Mouse (Mus musculus): ENCODE data around the gene Gse1. TPM values are rescaled to one million over a fixed set of nuclear protein-coding genes. Genes with fewer than 3 reads are reported as not detected.
A peak's percentile ranks its signal among the peaks of the same experiment; 100 is the strongest.

The Gse1 gene
- polyA plus RNA-seq, 1 experiment from 2014 or later: 10.2 TPM

GRCm38 (mm10) chr8:120307528-120307927, 79.3 kb downstream of the Gse1 start:
- WGBS: 46% methylated on average over 11 of the region's 11 CpGs
- no peak overlapping the region for H3K9ac ChIP-seq (ENCODE audit: low read length)
- peaks cover 31% of the 10 kb centered on the region for H3K4me1 ChIP-seq (replicated peaks; ENCODE audit: control insufficient read depth, insufficient read depth, low read length)
- no peak overlapping the region for H3K4me2 ChIP-seq (ENCODE audit: low read depth, low read length)
- H3K27me3 ChIP-seq (ENCODE audit: control insufficient read depth, insufficient read depth, low read depth, low read length): no peaks in the 10 kb centered on the region
- no peaks in the 10 kb centered on the region for H3K36me3 ChIP-seq (ENCODE audit: control insufficient read depth, insufficient read depth, low read length)
- no peaks in the 10 kb centered on the region for H3K9me3 ChIP-seq (ENCODE audit: control insufficient read depth, low read length)
- H3K27ac ChIP-seq (ENCODE audit: low read length): no peak overlapping the region
- ATAC-seq (ENCODE audit: low read depth): no peak
- no peak overlapping the region for H3K4me3 ChIP-seq (ENCODE audit: low read length)

DNA sequence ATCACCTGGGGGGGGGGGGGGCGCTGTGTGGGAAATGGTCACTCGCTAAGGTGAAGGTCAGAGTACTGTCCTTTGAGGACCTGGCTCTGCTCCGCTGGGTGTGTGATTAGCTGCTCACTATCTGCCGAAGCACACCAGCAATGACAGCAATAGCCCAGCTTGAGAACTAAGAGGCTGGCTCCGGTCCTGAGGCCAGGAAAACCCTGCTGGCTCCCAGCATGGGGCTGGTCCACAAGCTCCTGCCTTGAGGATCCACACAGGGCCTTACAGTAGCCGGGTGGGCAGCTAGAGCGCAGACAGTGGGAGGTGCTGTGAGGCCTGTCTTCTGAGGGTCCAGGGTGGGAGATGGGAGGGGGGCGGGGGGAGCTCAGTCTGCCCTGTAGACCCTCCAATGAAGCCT, 79.9 kb downstream of the Gse1 start:
- Histone ChIP-seq H3K9ac (ENCODE audit: low read length) (no peak overlapping the region), H3K9me3 (ENCODE audit: control insufficient read depth, low read length) (no peaks in the 10 kb centered on the region), H3K4me3 (ENCODE audit: low read length) (no peak overlapping the region), H3K27me3 (ENCODE audit: control insufficient read depth, insufficient read depth, low read depth, low read length) (no peaks in the 10 kb centered on the region), H3K4me2 (ENCODE audit: low read depth, low read length) (no peak overlapping the region), H3K36me3 (ENCODE audit: control insufficient read depth, insufficient read depth, low read length) (no peaks in the 10 kb centered on the region), H3K4me1 (replicated peaks; ENCODE audit: control insufficient read depth, insufficient read depth, low read length) (peaks cover 31% of the 10 kb centered on the region), H3K27ac (ENCODE audit: low read length) (peak overlapping the region; percentile 34; the same call in 1 of the 2 replicates)
- 60% methylated on average over 8 of the region's 8 CpGs for WGBS
- no peak for ATAC-seq (ENCODE audit: low read depth)

DNA sequence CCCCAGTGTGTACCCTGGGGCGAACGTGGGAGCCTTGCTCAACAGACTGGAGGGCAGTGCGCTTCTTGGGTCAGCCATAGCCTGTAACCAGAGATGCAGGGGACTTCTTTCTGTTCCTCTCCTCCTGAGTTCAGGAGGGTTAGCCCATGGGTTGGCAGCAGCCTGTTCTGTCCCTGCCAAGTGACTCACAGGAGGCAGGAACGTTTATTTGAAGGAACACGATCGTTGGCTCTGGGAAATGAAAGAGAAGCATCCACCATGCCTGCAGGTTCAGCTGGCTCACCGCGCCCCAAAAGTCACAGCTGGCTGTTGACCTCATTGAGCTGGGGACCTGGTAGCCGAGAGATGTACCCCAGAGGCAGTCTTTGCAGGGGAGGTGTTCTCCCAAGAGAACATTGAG, 80.3 kb downstream of the Gse1 start:
- Histone ChIP-seq H3K27me3 (ENCODE audit: control insufficient read depth, insufficient read depth, low read depth, low read length) (no peaks in the 10 kb centered on the region), H3K9me3 (ENCODE audit: control insufficient read depth, low read length) (no peaks in the 10 kb centered on the region), H3K36me3 (ENCODE audit: control insufficient read depth, insufficient read depth, low read length) (no peaks in the 10 kb centered on the region), H3K27ac (ENCODE audit: low read length) (peak overlapping the region; percentile 34; the same call in 1 of the 2 replicates), H3K4me2 (ENCODE audit: low read depth, low read length) (no peak overlapping the region), H3K4me3 (ENCODE audit: low read length) (no peak overlapping the region), H3K9ac (ENCODE audit: low read length) (no peak overlapping the region), H3K4me1 (replicated peaks; ENCODE audit: control insufficient read depth, insufficient read depth, low read length) (peaks cover 31% of the 10 kb centered on the region)
- WGBS: 56% methylated on average over 9 of the region's 9 CpGs
- ATAC-seq (ENCODE audit: low read depth): no peak

DNA sequence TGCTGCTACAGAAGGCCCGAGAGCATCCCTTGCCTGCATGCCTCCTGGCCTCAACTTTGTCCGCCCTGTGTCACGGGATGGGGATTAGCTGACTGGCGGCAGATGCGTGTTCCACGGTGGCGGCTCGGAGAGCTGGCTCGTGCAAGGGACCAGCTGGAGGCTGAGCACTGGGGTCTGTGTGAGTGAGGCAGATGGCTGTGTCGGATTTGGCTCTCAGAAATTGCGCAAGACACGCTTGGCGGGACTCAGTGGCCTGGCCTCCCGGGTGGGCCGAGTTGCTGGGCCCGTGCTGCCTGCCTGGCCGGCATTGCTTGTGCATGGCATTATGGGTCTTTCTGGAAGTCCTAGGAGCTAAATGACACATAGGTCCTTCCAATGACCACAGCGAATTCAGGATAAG, 81.1 kb downstream of the Gse1 start:
- Histone ChIP-seq H3K27me3 (ENCODE audit: control insufficient read depth, insufficient read depth, low read depth, low read length) (no peaks in the 10 kb centered on the region), H3K4me2 (ENCODE audit: low read depth, low read length) (no peak overlapping the region), H3K27ac (ENCODE audit: low read length) (peak overlapping the region; percentile 44), H3K4me3 (ENCODE audit: low read length) (no peak overlapping the region), H3K4me1 (replicated peaks; ENCODE audit: control insufficient read depth, insufficient read depth, low read length) (peaks cover 30% of the 10 kb centered on the region), H3K9me3 (ENCODE audit: control insufficient read depth, low read length) (no peaks in the 10 kb centered on the region), H3K36me3 (ENCODE audit: control insufficient read depth, insufficient read depth, low read length) (no peaks in the 10 kb centered on the region), H3K9ac (ENCODE audit: low read length) (no peak overlapping the region)
- WGBS: 39% methylated on average over 18 of the region's 18 CpGs
- ATAC-seq (ENCODE audit: low read depth): peak; percentile 93

DNA sequence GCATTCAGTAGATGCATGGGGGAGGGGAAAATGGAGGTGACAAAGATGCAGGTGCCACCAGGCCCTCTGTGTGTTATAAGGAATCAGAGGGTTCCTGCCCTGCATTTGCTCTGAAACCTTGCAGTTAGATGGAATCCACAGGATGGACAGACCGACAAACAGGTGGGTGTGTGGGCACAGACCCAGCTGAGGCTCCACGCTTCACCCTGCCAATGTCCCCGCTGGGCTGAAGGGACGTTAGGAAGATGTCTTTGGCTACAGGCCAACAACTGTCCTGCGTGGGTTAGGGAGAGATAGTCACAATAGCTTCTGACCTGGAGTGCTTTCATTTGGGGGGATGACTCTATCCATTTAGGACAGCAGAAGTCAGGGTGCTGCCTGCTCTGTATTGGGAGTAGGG, 81.8 kb downstream of the Gse1 start:
- Histone ChIP-seq H3K4me3 (ENCODE audit: low read length) (no peak overlapping the region), H3K9ac (ENCODE audit: low read length) (no peak overlapping the region), H3K27me3 (ENCODE audit: control insufficient read depth, insufficient read depth, low read depth, low read length) (no peaks in the 10 kb centered on the region), H3K4me2 (ENCODE audit: low read depth, low read length) (no peak overlapping the region), H3K27ac (ENCODE audit: low read length) (no peak overlapping the region; the same call in 1 of the 2 replicates), H3K4me1 (replicated peaks; ENCODE audit: control insufficient read depth, insufficient read depth, low read length) (peaks cover 27% of the 10 kb centered on the region), H3K36me3 (ENCODE audit: control insufficient read depth, insufficient read depth, low read length) (no peaks in the 10 kb centered on the region), H3K9me3 (ENCODE audit: control insufficient read depth, low read length) (no peaks in the 10 kb centered on the region)
- no peak for ATAC-seq (ENCODE audit: low read depth)
- 46% methylated on average over 5 of the region's 5 CpGs for WGBS

GRCm38 (mm10) chr8:120312452-120312851, 84.2 kb downstream of the Gse1 start:
- Histone ChIP-seq H3K27ac (ENCODE audit: low read length) (no peak overlapping the region), H3K9me3 (ENCODE audit: control insufficient read depth, low read length) (no peaks in the 10 kb centered on the region), H3K9ac (ENCODE audit: low read length) (no peak overlapping the region), H3K4me1 (replicated peaks; ENCODE audit: control insufficient read depth, insufficient read depth, low read length) (peaks cover 21% of the 10 kb centered on the region), H3K27me3 (ENCODE audit: control insufficient read depth, insufficient read depth, low read depth, low read length) (no peaks in the 10 kb centered on the region), H3K36me3 (ENCODE audit: control insufficient read depth, insufficient read depth, low read length) (no peaks in the 10 kb centered on the region), H3K4me3 (ENCODE audit: low read length) (no peak overlapping the region), H3K4me2 (ENCODE audit: low read depth, low read length) (no peak overlapping the region)
- 77% methylated on average over 4 of the region's 4 CpGs for WGBS
- no peak for ATAC-seq (ENCODE audit: low read depth)

GRCm38 (mm10) chr8:120313674-120314073, 85.4 kb downstream of the Gse1 start:
- Histone ChIP-seq H3K9me3 (ENCODE audit: control insufficient read depth, low read length) (no peaks in the 10 kb centered on the region), H3K9ac (ENCODE audit: low read length) (no peak overlapping the region), H3K4me1 (replicated peaks; ENCODE audit: control insufficient read depth, insufficient read depth, low read length) (peaks cover 11% of the 10 kb centered on the region), H3K27me3 (ENCODE audit: control insufficient read depth, insufficient read depth, low read depth, low read length) (no peaks in the 10 kb centered on the region), H3K36me3 (ENCODE audit: control insufficient read depth, insufficient read depth, low read length) (no peaks in the 10 kb centered on the region), H3K4me2 (ENCODE audit: low read depth, low read length) (no peak overlapping the region), H3K27ac (ENCODE audit: low read length) (no peak overlapping the region), H3K4me3 (ENCODE audit: low read length) (no peak overlapping the region)
- WGBS: 66% methylated on average over 3 of the region's 3 CpGs
- no peak for ATAC-seq (ENCODE audit: low read depth)

DNA sequence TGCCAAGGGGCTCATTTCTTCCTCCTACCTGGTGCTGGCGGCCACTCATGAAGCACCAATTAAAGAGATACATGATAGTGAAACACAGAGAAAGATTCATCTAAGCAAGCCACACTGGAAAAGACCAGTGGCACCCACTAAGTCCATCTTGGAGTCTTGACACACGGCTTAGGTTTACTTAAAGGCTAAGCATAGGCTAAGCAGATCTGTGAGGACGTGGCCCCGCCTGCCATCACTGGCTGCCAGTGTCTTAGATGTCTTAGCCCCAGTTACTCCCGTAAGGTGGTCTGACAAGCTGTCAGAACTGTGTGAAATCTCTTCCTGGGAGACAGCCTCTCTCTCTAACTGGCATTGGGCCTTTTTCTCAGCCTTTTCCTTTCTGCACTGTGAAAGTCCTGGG, 86.7 kb downstream of the Gse1 start:
- WGBS: 76% methylated on average over 5 of the region's 5 CpGs
- Histone ChIP-seq H3K4me2 (ENCODE audit: low read depth, low read length) (no peak overlapping the region), H3K9me3 (ENCODE audit: control insufficient read depth, low read length) (no peaks in the 10 kb centered on the region), H3K36me3 (ENCODE audit: control insufficient read depth, insufficient read depth, low read length) (no peaks in the 10 kb centered on the region), H3K27ac (ENCODE audit: low read length) (no peak overlapping the region), H3K4me3 (ENCODE audit: low read length) (no peak overlapping the region), H3K27me3 (ENCODE audit: control insufficient read depth, insufficient read depth, low read depth, low read length) (no peaks in the 10 kb centered on the region), H3K9ac (ENCODE audit: low read length) (no peak overlapping the region), H3K4me1 (replicated peaks; ENCODE audit: control insufficient read depth, insufficient read depth, low read length) (peaks cover 2% of the 10 kb centered on the region)
- no peak for ATAC-seq (ENCODE audit: low read depth)

GRCm38 (mm10) chr8:120315644-120316043, 87.4 kb downstream of the Gse1 start:
- ATAC-seq (ENCODE audit: low read depth): no peak
- Histone ChIP-seq H3K36me3 (ENCODE audit: control insufficient read depth, insufficient read depth, low read length) (no peaks in the 10 kb centered on the region), H3K4me3 (ENCODE audit: low read length) (no peak overlapping the region), H3K9ac (ENCODE audit: low read length) (no peak overlapping the region), H3K4me1 (replicated peaks; ENCODE audit: control insufficient read depth, insufficient read depth, low read length) (peaks cover 2% of the 10 kb centered on the region; the same call in 1 of the 2 replicates), H3K4me2 (ENCODE audit: low read depth, low read length) (no peak overlapping the region), H3K9me3 (ENCODE audit: control insufficient read depth, low read length) (no peaks in the 10 kb centered on the region), H3K27me3 (ENCODE audit: control insufficient read depth, insufficient read depth, low read depth, low read length) (no peaks in the 10 kb centered on the region), H3K27ac (ENCODE audit: low read length) (no peak overlapping the region)
- WGBS: 87% methylated on average over 4 of the region's 4 CpGs

- no peak overlapping the region for H3K4me2 ChIP-seq (ENCODE audit: low read depth, low read length)
- H3K27ac ChIP-seq (ENCODE audit: low read length): no peak overlapping the region
- WGBS: 81% methylated on average over 7 of the region's 7 CpGs
- H3K4me1 ChIP-seq (replicated peaks; ENCODE audit: control insufficient read depth, insufficient read depth, low read length): peaks cover 2% of the 10 kb centered on the region; the same call in 1 of the 2 replicates
- H3K4me3 ChIP-seq (ENCODE audit: low read length): no peak overlapping the region
- H3K36me3 ChIP-seq (ENCODE audit: control insufficient read depth, insufficient read depth, low read length): no peaks in the 10 kb centered on the region
- no peak for ATAC-seq (ENCODE audit: low read depth)
- no peak overlapping the region for H3K9ac ChIP-seq (ENCODE audit: low read length)
- no peaks in the 10 kb centered on the region for H3K27me3 ChIP-seq (ENCODE audit: control insufficient read depth, insufficient read depth, low read depth, low read length)
- no peaks in the 10 kb centered on the region for H3K9me3 ChIP-seq (ENCODE audit: control insufficient read depth, low read length)
Observed at GRCm38 (mm10) chr8:120316707-120317106, 88.5 kb downstream of the Gse1 start.
